Mouse (Mus musculus): ENCODE data around the gene Vps13a. TPM values are rescaled to one million over a fixed set of nuclear protein-coding genes. Genes with fewer than 3 reads are reported as not detected.
"Not testable (repeated sequence)": the region's sequence is repeated elsewhere in the genome, so short reads cannot be mapped to it uniquely, and the experiment has no call there.

Gene Vps13a
- total RNA-seq, 2 experiments from 2014 or later = 44.7 to 45.8 TPM

DNA sequence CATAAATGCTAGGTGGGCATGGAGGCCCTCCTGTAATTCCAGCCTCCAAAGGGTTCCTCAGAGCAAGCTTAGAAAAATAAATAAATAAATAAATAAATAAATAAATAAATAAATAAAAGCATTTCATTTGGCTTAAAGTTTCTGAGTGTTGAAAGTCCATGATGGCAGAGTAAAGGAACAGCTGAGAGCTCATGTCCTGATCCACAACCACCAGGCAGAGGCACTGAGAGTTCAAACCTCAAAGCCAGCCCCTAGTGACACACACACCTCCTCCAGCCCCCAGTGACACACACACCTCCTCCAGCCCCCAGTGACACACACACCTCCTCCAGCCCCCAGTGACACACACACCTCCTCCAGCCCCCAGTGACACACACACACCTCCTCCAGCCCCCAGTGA, 3.3 kb downstream of the Vps13a start:
- intact Hi-C loops (cut with DNase I); DNase-seq (ENCODE audit: extremely low spot score in 1 of 2, low spot score in 2 of 2): not testable (repeated sequence)

DNA sequence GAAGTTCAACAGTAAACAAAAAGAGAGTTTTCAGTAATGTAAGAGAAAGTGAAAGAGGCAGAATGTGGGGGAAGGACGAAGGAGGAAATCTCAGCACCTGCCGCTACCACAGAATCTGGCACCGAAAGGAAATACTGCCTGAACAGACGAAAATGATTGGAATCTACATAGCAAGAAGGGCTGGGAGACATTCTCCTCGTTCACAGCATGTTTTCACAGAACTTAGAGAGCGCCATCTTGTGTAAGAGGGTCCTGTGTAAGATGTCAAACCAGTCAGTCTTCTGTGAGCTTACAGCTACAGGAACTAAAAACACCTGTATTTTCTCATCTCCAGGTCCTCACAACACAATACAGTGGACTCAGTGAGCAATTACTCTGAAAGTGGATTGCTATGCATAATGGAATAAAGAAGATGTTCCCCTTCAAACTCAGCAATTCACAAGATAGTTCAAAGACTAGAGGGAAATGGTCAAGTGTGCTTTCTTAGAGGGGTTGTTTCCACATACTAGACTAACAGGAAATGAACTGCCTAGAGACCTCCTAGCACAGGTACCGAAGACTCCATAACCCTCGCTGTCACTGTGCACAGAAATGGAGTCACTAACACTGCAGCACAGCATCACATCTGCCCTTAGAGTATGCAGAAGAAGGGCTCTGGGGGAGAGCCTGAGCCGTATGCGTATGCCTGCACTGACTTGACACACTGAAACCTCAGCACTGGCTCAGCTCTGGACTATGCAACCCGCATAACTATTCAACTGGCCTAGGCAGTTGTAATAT, 7.3 kb downstream of the Vps13a start:
- DNase-seq (ENCODE audit: extremely low spot score in 1 of 2, low spot score in 2 of 2) = no peak
- intact Hi-C loops (cut with DNase I) = no loop called here

DNA sequence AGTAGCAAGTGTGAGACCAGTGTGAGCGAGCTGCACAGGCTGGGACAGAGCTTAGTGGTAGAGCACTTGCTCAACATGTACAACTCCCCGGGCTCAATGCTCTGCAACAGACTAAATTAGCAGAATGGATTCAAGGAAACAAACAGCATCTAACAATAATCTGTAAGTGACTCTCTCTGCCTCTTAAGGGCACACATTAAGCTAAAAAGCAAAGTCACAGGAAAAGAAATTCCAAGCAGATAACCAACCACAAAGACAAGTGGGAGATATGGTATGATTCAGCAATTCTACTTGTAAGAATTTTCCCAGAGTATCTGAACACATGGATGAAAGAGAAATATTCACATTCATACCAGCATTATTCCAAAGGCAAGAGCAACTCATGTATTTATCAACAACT, 13.3 kb downstream of the Vps13a start:
- no peak for DNase-seq (ENCODE audit: extremely low spot score in 1 of 2, low spot score in 2 of 2)
- intact Hi-C loops (cut with DNase I) = no loop called here

DNA sequence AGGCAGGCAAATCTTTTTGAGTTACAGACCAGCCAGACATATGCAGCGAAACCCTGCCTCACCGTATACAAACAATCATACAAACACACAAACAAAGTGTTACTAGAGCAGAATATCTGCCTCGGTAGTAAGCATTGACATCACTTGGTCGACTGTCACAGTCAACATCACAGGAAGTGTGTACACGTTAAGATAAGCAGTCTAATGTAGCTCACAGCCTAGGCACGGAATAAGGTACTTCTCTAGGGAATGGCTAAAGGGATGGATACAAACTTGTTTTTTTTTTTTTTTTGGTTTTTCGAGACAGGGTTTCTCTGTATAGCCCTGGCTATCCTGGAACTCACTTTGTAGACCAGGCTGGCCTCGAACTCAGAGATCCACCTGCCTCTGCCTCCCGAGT, 23.3 kb downstream of the Vps13a start:
- DNase-seq (ENCODE audit: extremely low spot score in 1 of 2, low spot score in 2 of 2); intact Hi-C loops (cut with DNase I): not testable (repeated sequence)

DNA sequence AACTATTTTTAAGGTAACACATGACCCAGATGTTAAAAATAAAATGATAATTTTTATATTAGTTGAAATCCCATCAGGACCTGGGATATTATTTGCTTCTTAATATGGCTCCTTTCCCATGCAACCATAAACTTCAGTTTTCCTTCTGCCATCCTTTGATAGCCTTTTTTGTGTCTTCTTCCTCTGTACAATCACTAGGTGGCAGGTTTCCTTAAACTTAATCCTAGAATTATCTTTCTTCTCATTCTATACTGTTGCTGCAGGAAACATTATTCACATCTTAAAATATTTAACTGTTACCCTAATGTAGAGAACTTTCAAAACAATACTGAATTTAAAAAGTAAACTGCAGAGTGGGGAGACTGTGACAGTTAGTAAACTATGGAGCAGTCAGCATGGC, 24.9 kb downstream of the Vps13a start:
- intact Hi-C loops (cut with DNase I) = no loop called here
- no peak for DNase-seq (ENCODE audit: extremely low spot score in 1 of 2, low spot score in 2 of 2)

DNA sequence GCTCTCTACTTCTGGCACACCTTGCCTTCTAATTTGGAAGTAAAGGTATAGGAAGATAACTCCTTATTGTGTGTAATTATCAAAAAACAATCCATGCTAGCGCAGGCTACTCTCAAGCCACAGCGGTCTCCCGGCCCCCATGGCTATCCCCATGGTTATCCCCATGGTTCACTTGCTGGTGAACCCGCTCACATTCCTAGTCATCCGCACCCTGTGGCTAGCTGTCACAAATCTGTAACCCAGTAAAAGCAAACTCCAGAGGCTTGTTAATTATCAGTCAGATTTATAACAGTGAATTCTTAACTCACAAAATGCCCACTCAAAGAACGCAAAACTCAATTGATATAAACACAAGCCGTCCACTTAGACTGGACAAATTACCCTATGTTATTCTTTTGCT, 25.5 kb downstream of the Vps13a start:
- no peak for DNase-seq (ENCODE audit: extremely low spot score in 1 of 2, low spot score in 2 of 2)
- intact Hi-C loops (cut with DNase I) = no loop called here

DNA sequence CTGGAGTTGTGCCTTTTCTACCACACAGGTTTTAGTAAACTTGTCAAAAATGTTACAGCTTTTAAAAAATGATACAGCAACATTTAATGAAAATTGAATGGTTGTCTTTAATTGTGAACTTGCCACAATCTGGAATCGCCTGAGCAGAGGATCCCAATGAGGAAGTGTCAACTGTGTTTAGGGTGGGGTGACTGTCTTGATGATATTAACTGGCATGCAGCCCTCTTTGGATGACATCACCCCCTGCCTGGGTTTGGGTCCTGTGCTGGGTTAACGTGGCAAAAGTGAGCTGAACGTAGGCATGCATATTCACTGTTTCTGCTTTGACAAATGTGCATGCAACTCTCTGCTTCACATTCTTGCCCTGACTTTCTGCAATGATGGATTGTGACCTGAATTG, 27.6 kb downstream of the Vps13a start:
- DNase-seq (ENCODE audit: extremely low spot score in 1 of 2, low spot score in 2 of 2) = no peak
- intact Hi-C loops (cut with DNase I) = no loop called here

DNA sequence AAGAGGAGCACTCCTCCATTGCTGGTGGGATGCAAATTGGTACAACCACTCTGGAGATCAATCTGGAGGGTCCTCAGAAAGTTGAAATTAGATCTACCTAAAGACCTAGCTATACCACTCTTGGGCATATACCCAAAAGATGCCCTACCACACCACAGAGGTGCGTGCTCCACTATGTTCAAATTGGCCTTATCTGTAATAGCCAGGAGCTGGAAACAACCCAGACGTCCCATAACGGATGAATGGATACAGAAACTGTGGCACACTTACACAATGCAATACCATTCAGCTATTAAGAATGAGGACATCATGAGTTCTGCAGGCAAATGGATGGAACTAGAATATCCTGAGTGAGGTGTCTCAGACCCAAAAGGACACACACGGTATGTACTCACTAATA, 43.9 kb downstream of the Vps13a start:
- intact Hi-C loops (cut with DNase I) = no loop called here
- no peak for DNase-seq (ENCODE audit: extremely low spot score in 1 of 2, low spot score in 2 of 2)

DNA sequence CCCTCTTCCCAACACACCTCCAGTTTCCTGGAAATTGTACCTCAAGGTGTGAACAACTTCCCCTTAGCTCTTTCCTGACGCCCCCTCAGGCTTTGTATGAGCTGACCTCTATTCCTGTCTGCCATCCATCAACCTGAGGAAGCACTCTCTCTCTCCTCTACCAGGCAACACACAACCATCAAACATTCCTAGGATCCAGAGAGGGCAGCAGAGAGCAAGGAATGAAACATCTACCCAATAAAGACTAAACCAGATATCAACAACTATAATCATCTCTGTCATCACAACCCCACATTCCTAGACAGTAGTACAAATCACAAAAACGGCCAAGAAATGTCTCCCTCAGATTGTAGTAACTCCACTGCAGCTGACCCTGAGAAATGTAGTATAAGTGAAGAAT, 52.0 kb downstream of the Vps13a start:
- no peak for DNase-seq (ENCODE audit: extremely low spot score in 1 of 2, low spot score in 2 of 2)
- intact Hi-C loops (cut with DNase I) = no loop called here

DNA sequence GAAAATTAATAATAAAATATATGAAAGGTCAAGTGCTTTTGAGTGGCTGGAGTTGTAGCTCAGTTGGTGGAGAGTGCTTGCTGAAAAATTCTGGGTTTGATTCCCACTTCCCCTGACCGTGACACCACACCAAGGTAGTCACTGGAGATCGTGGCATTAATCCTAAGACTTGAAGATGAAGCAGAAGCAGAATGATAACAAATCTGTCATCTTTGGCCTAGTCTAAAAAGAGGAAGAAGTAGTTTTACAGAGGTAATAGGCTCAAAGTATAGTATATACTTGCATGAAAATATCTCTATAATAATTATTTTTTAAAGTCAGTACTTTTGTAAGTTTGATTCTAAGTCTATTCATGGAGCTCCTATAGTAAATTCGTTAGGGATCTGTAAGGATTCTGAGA, 65.5 kb downstream of the Vps13a start:
- intact Hi-C loops (cut with DNase I) = no loop called here
- DNase-seq (ENCODE audit: extremely low spot score in 1 of 2, low spot score in 2 of 2) = no peak

DNA sequence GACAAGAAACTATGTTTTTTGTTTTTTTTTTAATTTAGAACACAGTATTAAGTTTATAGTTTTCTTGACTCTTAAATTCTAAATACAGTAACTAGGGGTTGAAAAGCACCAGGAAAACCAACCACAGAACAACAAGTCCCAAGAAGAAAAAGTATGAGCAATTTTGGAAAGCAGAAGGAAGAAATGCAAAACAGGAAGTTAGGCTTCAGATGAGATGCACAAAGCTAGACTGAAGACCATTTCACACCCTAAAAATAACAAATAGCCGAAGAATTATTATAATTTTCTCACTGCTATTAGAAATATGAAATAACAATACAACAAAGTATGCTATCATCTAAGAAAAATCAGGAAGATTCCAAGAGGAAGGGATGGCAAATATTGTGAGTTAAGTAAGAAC, 78.9 kb downstream of the Vps13a start:
- intact Hi-C loops (cut with DNase I) = no loop called here
- DNase-seq (ENCODE audit: extremely low spot score in 1 of 2, low spot score in 2 of 2) = no peak

DNA sequence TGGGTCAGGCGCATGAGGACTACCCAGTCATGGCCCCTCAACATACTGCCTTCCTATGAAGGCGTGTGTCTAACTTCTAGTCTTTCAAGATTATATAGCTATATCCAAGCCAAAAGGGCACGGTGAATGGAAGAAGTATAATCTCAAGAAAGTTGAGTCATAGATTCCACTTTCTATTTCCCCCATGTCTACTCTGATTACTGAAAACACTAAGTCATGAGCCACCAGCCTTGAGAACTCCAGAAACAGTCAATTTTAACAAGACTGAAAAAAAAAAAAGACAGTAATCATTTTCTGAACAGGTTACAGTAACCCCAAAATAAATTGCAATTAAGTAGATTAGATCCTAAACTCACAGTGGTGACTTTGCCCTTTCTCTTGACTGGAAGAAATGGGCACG, 95.8 kb downstream of the Vps13a start:
- intact Hi-C loops (cut with DNase I) = no loop called here
- DNase-seq (ENCODE audit: extremely low spot score in 1 of 2, low spot score in 2 of 2) = no peak

DNA sequence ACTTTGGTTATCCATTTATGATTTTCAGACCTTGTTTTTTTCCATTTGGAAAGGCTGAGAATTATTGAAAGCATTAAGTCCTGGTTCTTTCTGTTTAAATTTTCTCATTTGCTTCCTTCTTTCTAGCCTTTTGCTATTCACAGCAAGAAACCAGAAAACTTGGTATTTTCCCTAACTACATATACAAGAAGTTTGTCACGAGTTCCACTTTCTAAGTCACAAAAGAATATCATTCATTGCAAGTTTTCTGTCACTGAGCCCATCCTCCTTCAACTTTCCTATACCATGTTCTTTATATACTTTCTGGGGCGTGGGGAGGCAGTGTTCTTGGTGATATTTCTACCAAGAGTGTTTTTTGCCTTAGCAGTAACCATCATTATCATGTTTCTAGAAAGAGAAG, 96.5 kb downstream of the Vps13a start:
- DNase-seq (ENCODE audit: extremely low spot score in 1 of 2, low spot score in 2 of 2) = no peak
- intact Hi-C loops (cut with DNase I) = no loop called here

DNA sequence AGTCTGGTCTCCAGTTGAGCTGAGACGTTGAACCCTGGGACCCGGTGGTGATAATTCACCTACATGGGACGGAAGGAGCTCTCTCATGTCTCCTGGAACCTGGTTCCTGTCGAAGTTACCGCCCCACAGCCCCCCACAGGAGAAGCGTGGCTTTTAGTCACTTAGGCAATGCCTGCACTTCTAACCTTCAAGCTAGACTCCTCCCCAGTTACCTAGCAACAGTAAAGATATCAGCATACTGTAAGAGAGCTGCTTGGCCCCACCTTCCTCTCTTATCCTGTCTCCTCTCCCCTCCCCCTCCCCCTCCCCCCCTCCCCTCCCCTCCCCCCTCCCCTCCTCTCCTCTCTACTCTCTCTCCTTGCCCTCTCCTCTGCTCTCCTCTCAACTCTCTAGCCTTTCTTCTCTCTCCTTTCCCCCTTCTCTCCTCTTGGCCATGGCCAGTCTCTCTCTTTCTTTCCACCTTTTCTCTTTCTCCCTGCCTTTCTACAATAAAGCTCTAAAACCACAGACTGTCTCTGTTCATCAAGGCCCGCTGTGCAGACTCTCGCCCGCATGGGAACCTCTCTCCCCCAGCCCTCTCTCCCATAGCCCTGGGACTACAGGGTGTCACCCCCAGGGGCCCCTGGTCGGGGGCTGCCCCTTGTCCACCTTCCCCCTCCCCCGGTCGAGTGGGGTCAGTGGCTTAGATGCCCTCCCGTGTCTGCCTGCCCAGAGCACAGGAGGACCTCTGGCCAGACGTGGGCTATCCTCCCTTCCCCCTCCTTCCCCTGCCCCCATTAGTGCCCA, 154.9 kb downstream of the Vps13a start:
- intact Hi-C loops (cut with DNase I) = no loop called here

DNA sequence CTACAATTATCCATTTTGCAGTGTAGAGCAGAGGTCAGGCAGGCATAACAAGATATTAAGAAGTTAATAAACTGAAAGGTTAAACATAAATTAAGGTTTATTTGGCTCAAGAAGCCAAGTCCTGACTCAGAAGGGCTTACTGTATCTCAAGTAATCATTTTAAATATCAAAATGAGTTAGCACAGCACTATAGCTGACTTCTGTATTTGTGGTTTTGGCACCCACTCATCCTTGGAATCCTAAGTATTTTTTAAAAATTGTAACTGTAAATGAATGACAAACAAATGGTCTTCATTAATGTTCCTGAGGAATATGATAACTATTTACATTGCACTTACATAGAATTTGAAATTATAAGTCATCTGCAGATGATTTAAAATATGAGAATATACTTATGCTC, 155.7 kb downstream of the Vps13a start:
- intact Hi-C loops (cut with DNase I) = no loop called here
- no peak for DNase-seq (ENCODE audit: extremely low spot score in 1 of 2, low spot score in 2 of 2)

More for the DNA sequence above, 154.9 kb downstream of the Vps13a start:
- peak in 1 of 2 experiments; percentile 21 for DNase-seq (ENCODE audit: extremely low spot score in 1 of 2, low spot score in 2 of 2)

DNA sequence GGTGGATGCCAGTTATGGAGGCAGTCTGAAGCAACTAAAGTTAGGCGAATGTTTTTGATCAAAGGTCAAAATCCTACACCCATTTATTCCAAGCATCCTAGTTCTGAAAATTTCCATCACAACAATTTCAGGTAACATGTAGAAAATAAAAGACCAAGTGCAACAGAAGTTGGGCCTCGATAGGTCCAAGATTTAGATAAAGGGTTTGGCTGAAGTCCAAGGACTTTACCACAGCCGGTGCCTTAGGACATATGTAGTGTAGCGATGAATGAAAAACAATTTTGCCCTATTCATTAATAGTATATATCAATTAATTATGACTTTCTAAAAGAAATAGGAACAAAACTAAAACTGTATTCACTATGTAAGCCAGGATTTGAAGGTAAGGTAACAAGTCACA, 157.6 kb downstream of the Vps13a start:
- no peak for DNase-seq (ENCODE audit: extremely low spot score in 1 of 2, low spot score in 2 of 2)
- intact Hi-C loops (cut with DNase I) = no loop called here

DNA sequence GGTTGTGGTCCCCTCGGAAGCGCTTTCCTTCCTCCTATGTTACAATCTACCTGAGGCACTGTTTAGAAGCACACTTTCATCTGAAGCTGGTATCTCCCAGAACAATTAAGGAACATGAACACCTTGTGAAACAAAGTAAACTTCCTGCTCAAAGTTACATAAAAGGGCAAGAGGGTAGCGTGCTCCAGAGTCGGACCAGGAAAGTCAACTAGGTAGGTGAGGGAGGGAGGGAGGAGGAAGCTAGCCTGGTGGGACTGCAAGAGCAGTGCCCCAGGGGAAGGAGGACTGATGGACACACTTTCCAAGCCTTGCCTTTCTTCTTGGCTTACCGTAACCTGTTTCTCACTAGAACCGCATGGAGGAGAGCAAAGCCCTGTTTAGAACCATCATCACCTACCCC, 173.1 kb downstream of the Vps13a start:
- intact Hi-C loops (cut with DNase I) = no loop called here
- no peak for DNase-seq (ENCODE audit: extremely low spot score in 1 of 2, low spot score in 2 of 2)

DNA sequence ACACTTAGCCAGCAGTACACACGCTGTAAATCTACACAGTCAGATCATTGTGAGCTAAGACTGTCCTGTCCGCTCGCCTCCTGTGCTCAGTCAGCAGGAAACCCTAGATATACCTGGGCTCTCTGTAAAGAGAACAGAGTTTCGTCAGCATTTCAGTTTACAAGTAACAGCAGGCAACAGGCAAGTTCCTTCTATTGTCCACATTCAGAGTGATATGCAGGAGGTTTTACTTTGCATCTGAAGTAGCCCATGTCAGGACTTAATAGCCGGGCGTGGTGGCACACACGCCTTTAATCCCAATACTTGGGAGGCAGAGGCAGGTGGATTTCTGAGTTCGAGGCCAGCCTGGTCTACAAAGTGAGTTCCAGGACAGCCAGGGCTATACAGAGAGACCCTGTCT, 178.7 kb downstream of the Vps13a start:
- intact Hi-C loops (cut with DNase I) = no loop called here

DNA sequence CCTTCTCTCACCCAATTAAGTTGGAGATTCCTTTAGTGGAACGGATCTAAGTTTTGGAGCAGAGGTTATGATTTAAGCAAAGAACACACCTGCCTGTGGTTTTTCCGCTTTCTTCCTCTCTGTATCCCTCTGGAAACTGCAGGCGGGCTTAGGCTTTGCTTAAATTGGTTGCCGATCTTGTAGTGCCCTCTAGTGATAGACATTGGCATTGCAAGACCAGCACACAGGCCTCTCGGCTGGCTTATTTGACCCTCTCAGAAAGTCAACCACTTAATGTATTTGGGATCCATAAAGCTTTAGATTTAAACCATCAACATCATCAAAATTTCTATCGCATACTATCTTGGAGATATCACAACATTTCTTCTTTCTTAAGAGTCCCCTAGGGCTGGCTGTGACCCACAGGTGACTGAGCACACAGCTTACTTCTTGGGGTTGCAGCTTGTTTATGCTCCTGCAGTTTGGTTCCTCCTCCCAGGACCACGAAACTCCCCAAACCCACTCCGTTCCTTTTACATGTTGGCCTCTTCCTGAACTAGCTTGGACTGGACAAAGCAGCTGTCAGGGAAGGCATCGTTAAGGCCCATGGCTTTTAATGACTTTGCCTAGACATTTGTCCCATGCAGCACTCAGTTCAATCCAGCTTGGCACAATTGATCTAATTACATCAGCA, 181.3 kb downstream of the Vps13a start:
- intact Hi-C loops (cut with DNase I) = loop anchor here (5.0 kb wide), 4 partner anchors 167 to 537 kb away; partner anchors contain the start of gene Gnaq
- peak; percentile 65 to 69 for DNase-seq (ENCODE audit: extremely low spot score in 1 of 2, low spot score in 2 of 2)

More for the DNA sequence above, 178.7 kb downstream of the Vps13a start:
- no peak for DNase-seq (ENCODE audit: extremely low spot score in 1 of 2, low spot score in 2 of 2)

Data from left cerebral cortex, postnatal 10 days (tissue).